Mouse (Mus musculus): ENCODE measurements around the gene Arhgef33.

Arhgef33 gene

DNA sequence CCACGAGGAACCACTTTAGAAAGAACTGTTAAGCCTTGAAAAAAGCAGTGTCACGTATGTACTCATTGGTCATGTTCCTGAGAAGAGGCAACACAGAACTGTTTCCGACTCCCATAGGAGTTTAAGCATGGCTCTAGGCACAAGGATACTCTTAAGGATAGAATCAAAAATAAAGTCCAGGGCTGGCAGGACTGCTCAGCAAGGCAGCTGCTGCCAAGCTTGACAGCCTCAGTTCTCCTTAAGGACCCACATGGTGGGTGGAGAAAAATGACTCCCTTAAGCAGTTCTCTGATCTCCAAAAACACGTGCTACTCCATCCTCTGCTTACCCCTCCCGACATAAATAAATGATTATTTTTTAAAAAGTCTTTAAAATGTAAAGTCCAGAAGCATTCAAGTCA is 128.5 kb downstream of the Arhgef33 start:
- in situ Hi-C loops (cut with MboI, MseI), result no loop called here

DNA sequence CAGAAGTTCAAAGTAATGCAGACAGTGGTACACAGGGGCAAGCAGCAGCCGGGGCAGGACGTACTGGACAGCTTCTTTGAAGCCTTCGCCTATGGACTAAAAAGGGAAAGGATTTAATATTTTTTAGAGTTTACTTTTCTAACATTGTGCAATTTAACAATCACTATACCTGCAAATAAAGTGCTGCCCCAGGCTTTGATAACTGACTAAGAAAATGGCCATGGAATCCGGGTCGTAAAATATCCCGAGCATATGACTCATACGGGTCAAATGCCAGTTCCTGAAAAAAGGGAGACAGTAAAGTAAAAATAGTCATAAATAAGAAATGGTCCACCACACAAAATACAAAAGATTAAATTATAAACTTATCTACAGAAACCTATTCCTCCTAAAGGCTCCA is 138.2 kb downstream of the Arhgef33 start:
- in situ Hi-C loops (cut with MboI, MseI), result no loop called here

DNA sequence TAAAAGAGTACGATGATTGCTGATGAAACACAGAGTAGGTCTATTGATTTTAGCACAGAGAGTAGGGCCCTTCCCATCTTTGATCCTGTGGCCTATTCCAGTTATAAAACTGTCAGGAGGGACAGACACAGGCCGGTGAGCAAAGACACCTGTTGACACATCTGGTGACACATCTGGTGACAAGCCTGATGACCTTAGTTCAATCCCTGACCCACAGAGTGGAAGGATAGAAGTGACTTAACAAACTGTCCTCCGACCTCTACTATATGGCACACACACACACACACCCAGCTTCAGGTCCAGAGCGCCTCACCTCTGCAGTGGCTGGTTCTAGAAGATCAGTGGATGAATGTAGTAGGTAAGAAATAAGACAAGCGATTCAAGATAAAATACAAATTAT is 139.3 kb downstream of the Arhgef33 start:
- in situ Hi-C loops (cut with MboI, MseI), result no loop called here
